Mouse (Mus musculus) left cerebral cortex, postnatal 4 days (tissue): Measurements from ENCODE around the gene Igll1. TPM values are rescaled to one million over a fixed set of nuclear protein-coding genes. Genes with fewer than 3 reads are reported as not detected.
"Not testable (repeated sequence)": the region's sequence is repeated elsewhere in the genome, so short reads cannot be mapped to it uniquely, and the experiment has no call there.

Experiments used
- DNase-seq: peaks from one replicate; pipeline ENCODE4 v3.0.0-alpha.2; 2022
- intact Hi-C: fragments of 180-260 bp; cut with DNase I; formaldehyde crosslinking; loops from one replicate; pipeline ENCODE4 v1.15.1; 2025
- total RNA-seq, 2 experiments: library from RNA; stranded (reverse); gene quantifications; 2 replicates each; pipeline ENCODE4 v1.2.3; 2021

The Igll1 gene
- total RNA-seq: not detected

DNA sequence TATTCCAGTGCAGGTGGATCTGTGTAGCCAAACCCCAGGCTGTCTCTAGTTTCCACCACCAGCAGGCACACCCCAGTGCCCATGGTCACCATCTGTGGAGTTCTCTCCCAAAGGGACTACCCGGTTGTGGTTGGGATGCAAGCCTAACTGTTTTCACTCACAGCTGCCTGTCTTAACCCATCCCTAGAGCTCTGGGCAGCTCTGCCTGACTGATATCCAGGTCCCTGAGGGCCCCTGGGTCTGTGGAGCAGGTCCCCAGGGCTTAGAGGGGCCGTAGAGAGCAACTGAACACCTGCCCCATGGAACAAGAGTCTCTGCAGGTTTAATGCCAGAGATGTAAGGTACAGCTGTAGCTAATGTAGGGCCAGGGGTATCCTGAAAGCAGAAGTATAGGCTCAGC lies at the start of gene Igll1:
Gene Igll1 (minus strand): TSS at position 8 of the 400 bp plus-strand sequence.
- intact Hi-C loops: no loop called here
- no peak for DNase-seq

DNA sequence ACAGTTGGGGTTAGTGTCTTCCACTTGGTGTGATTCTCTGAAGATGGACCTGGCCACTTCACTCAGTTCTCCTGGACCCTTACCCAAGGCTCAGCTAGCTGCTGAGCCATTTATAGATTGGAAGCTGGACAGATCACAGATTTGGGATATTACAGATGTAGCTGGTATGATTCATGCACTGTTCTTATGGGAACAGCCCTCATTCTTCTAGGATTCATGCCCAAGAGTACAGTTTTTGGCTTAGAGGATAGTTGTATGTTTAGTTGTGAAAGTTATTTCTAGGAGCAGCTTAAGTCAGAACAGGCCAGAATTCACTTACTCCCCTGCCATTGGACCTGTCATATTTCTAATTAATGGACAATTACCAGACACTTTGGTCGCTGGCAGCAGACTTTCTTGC lies 49.7 kb upstream of the Igll1 start:
- no peak for DNase-seq
- intact Hi-C loops: loop anchor here (10.0 kb wide), 1 partner anchor 131 kb away; no protein-coding TSS in a partner anchor

DNA sequence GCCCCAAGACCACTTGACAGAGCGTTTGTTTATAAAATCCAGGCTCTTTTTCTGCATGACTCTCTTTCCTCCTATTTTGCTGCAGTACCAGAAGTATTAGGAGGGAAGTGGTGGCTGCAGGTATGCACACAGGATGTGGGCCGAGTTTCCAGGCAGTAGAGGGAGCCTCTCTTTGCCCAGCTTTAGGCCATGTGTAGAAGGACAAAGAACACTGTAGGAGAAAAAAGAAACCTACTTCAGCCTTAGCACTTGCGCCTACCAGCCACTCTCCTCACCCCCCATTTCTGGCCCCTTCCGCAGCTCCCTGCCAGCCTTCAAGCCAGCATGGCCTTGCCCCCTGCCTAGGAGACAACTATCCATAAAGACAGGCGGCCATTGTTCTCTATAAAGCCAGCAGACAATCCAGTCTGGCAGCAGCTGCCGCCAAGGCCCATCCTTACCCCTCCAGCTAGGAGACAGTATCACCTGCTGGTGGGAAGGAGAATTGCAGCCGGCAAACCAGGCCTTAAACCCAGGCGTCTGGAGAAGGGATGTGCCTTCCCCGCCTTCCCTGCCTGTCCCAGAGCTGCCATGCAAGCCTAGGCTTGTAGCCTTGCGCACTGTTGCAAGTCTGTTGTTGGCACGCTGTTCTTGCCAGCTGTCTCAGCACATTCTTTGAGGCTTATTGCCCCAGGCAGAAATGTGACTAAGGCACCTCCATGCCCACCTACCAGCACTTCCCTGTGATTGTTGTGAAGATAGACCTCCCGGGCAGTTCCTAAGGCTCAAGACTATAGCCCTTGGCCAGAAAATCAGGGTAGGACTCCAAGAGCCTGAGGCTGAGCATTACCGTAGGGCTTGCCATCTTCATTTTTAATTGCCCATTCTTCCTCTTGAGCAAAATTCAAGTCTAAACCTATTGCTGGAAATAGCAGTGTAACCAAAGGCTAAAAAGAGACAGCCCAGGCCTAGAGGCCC lies 48.1 kb upstream of the Igll1 start:
- DNase-seq: peak; percentile 86
- intact Hi-C loops: loop anchor here (10.0 kb wide), 1 partner anchor 133 kb away; no protein-coding TSS in a partner anchor

DNA sequence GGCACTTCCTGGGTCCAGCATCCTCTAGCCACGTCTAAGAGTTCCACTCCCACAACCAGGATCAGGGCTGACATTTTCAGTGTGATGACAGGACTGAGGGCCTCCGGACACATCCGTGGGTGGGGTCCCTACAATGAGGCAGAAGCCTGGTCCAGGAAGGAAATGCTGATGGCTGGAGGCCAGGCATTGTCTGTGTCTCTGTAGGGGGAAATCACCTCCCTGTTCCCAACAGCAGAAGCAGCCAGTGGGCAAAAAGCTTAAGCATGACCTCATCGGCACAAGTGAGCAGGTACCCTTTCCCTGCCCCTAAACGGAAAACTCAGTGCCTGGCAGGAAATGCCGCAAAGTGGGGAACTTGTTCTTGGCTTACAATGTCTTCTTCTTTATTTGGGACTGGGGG lies 44.0 kb upstream of the Igll1 start:
- intact Hi-C loops: loop anchor here (10.0 kb wide), 1 partner anchor 107 kb away; no protein-coding TSS in a partner anchor
- no peak for DNase-seq

DNA sequence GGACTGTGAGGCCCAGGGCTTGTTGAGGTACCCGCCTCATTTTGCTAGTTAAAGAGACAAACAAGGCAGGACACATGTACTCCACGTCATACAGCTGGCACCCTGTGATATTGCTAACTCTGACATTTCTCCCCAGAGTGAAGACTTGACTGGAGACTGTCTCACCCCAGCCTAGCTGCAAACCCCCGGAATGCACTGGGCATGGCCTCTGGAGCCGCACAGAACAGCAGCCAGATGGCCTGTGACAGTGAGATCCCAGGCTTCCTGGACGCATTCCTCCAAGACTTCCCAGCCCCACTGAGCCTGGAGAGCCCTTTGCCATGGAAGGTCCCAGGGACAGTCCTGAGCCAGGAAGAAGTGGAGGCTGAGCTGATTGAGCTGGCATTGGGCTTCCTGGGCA lies 39.4 kb upstream of the Igll1 start:
- intact Hi-C loops: loop anchor here (10.0 kb wide), 1 partner anchor 112 kb away; no protein-coding TSS in a partner anchor

DNA sequence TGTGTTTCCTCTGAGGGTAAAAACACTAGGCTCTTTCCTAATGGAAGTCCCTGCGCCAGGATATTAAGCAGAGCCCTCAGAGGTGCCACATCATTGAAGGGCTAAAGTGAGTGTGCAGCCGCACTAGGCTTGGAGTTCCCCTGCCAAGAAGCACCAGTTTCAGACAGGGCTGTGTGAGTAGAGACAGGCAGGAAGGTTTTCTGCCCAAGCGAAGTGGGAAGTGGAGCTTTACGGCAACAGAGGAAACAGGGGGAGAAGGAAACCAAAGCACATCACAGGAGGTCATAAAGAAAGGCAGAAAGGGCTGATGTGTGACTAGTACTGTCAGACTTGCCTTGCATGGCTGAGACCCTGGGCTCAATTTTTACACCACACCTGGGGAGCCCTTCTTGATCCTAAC lies 38.5 kb upstream of the Igll1 start:
- intact Hi-C loops: loop anchor here (10.0 kb wide), 1 partner anchor 112 kb away; no protein-coding TSS in a partner anchor

More for the DNA sequence above, 39.4 kb upstream of the Igll1 start:
- DNase-seq: no peak

DNA sequence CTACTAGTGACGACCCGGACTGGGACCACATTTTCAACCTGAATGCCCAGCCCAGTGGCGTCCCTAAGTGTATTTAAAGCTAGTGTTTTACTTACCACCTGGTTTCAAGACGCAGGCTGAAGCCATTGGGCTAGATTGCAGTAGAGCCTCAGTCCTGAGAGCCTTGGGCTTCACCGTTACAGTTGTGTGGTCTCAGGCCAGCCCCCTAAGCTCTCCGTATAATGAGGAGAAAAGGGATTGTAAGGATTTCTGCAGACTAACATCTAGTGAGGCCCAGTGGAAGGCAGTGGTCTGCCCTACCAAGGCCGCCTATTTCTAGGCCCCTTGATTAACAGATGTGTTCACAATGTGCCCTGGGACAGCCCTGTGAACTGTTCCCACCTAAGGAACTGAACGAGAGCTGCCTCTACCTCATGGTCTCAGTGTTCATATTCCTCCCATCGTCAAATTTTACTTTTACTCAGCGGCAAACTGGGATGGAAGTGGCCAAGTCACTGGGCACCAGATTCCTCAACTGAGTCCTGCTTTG lies 33.3 kb upstream of the Igll1 start:
- no peak for DNase-seq
- intact Hi-C loops: no loop called here

More for the DNA sequence above, 38.5 kb upstream of the Igll1 start:
- no peak for DNase-seq

DNA sequence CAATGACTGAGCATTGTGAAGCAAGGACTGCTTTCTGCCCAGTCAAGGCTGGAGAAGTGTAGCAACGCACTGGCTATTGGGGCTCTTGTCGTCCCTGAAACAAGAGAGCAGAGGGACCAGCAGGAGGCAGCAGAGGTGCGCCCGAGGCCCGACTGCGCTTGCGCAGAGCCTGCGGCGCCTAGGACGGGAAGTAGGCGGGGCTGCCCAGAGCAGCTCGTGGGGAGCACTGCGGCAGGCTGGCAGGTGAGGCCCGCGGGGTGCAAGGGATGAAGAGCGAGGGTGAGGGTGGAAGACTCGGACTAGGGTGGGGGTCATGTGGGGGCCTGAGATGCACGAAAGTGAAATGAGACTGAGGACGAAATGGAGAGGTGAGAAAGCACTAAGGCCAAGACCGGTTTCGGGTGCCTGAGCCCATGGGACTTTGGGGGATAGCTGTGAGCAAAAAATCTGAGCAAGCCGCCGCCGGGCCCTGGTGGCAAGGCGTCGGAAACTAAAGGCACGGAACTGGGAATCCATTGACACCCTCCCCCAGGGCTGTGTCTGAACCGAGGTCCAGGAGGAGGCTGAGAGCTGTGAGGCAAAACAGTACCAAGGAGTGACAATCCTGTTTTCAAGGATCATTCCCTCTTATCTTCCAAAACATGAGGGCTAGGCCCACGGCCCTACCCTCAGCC lies 32.7 kb upstream of the Igll1 start, which contains the start of gene Ppm1f:
Gene Ppm1f (plus strand): TSS at position 88 of the 674 bp plus-strand sequence.
- peak; percentile 94 for DNase-seq
- intact Hi-C loops: no loop called here

DNA sequence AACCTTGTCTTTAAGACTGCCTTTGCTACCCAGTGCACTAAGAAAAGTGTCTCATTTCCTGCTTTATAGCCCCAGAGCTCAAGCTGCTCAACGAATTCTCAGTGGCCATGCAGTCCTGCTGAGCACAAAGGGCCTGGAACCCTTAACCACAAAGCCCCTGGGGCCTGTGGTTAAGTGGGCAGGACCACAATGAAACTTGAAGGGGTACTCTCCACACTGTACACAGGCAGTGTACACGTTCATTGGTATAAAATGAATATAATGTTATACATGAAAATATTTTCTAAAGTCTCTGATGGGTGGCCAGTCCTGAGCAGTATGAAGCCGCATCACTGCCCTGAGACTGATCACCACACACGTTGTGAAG lies 32.2 kb upstream of the Igll1 start:
- DNase-seq: no peak
- intact Hi-C loops: no loop called here

DNA sequence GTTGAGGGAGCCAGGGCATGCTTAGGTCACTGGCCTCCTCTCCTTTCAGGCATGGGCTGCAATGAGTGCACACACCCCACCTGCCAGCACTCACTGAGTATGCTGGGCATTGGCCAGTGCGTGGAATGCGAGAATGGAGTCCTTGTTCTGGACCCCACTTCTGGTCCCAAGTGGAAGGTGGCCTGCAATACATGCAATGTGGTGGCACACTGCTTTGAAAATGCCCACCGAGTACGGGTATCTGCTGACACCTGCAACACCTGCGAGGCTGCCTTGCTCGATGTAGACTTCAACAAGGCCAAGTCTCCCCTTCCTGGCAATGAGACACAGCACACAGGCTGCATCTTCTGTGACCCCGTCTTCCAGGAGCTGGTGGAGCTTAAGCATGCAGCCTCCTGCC lies 28.6 kb upstream of the Igll1 start:
- DNase-seq: no peak
- intact Hi-C loops: no loop called here

DNA sequence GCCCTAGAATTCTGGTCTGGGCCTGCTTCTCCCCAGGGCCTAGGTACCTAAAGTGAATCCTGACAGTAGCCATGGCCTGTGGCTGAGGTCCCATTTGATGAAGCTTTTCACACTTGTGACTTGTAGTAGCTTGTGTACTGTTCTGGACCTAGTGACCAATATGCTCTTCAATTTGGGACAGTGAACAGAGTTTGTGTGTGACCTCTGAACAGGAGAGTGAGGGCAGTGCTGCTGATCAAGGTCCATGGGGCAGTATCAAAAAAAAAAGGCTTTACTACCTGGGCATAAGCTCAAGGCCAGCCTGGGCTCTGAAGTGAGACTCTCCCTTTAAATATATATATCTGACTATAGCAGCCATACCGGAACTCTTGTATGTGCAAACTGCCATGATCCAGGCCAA lies 24.6 kb upstream of the Igll1 start:
- no peak for DNase-seq
- intact Hi-C loops: no loop called here

DNA sequence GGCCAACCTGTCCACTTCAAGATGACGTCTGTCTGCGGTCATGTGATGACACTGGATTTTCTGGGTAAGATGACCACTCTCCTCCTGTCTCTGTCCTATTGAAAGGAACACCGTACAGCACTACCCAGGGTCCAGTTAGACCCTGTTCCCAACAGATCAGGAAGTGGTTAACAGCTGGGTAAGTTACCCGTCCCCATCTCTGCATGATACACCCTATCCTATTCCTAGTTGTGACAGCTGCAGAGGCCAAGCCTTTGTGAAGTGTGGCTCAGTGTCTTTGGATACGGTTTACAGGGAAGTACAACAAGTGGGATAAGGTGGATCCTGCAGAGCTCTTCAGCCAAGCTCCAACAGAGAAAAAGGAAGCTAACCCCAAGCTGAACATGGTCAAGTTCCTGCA lies 15.2 kb upstream of the Igll1 start:
- intact Hi-C loops: loop anchor here (5.0 kb wide), 1 partner anchor 562 kb away; no protein-coding TSS in a partner anchor
- no peak for DNase-seq

DNA sequence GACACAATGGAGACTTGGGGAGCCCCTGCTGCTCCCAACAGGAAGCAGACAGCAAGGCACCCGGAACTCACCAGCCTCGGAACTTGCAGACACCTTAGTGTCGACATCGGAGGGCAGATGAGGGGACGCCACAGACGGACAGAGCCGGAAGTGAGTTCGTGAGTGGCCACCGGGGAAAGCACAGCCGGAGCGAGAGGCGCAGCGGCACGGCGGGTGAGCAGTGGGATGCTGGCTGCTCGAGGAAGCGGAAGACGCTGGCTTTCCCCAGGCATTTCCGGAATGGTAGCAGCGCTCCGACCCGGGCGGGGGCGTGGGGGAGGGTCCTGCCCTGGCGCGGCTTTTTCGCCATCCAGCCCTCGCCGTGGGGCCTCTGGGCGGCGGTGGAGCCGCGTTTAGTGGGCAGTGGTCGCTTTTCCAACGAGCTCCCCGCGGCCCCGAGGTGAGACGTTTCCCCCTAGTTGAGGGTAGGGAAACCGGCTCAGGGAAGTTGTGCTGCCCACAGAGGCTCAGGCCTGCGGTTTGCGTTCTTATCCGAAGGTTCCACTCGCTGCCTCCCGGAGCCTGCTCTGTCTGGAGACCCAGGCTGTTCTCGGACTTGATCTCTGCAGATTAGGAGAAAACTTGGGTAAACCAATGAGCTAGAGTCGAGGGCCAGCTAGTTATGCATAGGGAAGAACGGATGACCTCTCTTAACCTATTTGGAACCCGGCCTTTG lies 7.0 kb upstream of the Igll1 start, which contains the start of the genes Top3b and Vpreb1:
Gene Top3b (plus strand): TSS at position 120 of the 715 bp plus-strand sequence.
Gene Vpreb1 (minus strand): TSS at position 227 of the 715 bp plus-strand sequence.
- peak; percentile 91 for DNase-seq
- intact Hi-C loops: no loop called here

DNA sequence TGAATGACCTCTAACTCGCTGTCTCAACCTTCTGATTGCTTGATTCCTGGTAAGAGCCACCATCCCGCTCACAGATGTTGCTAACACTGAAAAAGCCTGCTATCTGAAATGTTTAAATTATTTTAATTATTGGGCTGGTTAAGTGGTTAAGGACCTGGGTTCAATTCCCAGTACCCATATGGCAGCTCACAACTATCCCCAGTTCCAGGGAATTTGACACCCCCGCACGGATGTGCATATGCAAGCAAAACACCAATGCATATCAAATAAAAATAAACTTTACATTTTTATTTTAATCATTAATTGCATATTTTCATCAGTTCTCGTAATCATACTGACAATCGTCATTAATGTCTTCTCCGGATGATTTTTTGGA lies 6.4 kb upstream of the Igll1 start:
- no peak for DNase-seq
- intact Hi-C loops: no loop called here

DNA sequence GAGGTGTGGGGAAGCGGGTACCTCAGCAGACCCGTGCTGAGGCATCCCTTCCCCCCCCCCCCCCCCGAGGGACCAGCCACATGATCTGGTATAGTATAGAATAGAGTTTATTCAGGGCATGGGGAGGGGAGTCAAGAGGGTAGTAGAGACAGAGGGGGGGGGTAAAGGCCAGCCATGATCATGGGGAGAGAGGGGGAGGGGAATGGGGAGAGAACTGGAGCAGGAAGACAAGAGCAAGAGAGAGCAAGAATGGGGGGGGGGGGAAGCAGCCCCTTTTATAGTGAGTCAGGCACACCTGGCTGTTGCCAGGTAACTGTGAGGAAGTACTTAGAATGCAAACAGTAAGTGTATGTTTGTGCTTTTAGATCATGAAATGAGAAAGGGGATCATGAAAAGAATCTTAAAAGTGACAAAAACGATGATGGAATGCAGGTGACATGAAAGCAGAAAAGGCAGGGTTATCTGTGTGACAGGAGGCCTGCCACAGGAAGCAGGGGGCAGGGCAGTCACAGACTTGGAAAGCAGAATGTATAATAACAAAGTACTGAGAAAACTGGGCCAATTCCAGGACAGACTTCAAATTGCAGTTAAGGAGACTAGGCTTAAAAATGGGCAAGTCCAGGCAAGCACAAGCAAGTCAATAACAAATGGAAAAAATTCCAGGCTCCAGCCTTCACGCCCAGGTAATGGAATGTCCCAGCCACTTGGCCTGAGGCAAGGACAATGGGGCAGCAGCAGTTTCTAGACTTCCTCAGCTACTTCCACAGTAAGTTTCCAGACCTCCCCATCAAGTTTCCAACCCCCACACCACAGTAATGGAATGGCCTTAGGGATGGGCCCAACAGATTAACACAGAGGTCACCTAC lies 2.1 kb upstream of the Igll1 start:
- DNase-seq: no peak
- intact Hi-C loops: no loop called here

DNA sequence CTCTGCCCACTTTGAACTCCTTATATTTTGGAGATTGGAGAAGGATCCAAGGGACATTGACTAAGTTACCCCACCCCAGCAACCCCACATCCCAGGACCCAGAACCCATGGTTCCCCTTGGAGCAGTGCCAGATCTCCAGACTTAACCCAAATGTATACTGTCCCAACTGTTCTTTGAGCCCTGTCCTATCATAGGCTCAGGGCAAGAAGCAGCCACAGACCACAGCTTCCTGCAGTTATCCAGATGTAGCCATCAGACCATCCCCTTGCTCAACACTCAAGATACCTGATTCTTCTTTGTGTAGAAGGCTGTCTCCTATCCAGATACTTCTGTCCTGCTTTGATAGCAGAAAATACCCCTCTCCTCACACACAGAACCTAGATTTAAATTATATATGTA lies 1.4 kb upstream of the Igll1 start:
- DNase-seq: no peak
- intact Hi-C loops: no loop called here

DNA sequence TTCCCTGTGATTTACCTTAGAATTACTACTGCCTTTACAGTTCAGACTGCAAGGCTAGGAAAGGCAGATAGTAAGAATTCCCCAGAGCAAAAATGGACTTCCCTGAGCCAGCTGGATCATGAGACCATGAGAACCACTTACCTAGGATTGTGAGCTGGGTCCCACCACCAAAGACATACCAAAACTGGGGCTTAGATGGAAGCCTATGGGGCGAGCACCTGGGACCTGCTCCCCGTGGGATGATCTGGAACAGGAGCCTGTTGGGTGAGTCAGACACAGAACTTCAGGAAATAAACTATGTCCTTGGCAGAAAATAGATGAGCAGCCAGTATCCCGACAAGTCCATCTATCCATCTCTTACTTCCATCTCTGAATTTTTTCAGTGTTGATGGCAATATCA lies 1.5 kb downstream of the Igll1 start:
- no peak for DNase-seq
- intact Hi-C loops: no loop called here

DNA sequence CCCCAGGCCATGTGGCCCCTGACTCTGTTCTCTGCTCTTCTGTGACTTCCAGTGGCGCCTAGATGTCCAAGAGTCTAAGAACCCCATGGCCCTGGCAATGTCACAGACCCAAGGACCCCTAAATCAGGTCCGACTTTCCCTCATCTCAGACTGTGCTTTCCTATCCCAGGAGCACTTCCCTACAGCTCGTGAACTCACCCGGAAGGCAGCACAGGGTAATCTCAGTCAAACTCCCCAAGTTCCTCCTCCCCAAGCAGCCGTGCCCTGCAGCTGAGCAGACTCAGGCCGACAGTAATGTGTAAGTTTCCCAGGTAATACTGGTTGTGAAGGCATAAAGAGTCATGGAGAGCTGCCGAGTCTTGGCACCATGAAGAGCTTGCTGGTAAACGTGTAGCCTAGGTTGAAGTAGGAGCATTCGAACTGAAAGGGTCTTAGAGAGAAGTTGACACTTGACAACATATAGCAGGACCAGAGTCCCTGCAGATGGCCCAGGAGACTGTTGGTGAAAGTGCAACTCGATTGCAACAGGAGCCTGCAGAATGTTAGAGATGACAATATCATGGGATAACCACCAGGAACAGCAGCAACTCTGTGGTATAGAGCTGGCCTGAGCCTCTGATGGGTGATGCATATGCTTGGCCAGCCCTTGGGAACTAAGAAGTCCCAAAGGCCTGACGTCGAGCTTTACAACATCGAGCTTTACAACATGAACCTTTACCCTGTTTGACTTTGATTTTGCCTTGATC lies 6.9 kb downstream of the Igll1 start:
- intact Hi-C loops: no loop called here
- no peak for DNase-seq

DNA sequence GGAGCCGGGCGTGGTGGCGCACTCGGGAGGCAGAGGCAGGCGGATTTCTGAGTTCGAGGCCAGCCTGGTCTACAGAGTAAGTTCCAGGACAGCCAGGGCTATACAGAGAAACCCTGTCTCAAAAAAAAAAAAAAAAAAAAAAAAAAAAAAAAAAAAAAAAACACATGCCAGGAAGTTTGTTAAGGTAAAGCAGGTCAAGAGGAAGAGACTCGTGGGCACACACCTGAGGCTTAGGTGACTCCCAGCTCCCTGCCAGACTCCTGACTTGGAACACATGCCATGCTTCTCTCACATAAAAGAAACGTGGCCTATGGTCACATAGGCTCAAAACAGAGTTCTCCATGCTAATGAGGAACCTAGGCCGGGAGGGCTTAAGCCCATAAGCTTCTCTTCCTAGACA lies 7.7 kb downstream of the Igll1 start:
- DNase-seq, intact Hi-C loops: not testable (repeated sequence)
